Mouse (Mus musculus): ENCODE data around the gene Zbtb3. TPM values are rescaled to one million over a fixed set of nuclear protein-coding genes. Genes with fewer than 3 reads are reported as not detected.

Zbtb3 gene
- polyA plus RNA-seq, 1 experiment: 3.6 TPM

- peaks cover 40% of the 10 kb centered on the region for H3K36me3 ChIP-seq (ENCODE audit: control insufficient read depth, insufficient read depth)
- peaks cover 13% of the 10 kb centered on the region for H3K79me2 ChIP-seq (ENCODE audit: control insufficient read depth, insufficient read depth)
- no peaks in the 10 kb centered on the region for H3K79me3 ChIP-seq (ENCODE audit: low read depth)
- no peaks in the 10 kb centered on the region for H3K27me3 ChIP-seq (ENCODE audit: control insufficient read depth, insufficient read depth, insufficient read length)
- TF ChIP-seq MYOD1 (IDR thresholded peaks at IDR 0.05; ENCODE audit: control insufficient read depth, insufficient read length, low read depth): no peak
- TF ChIP-seq CTCF (IDR thresholded peaks at IDR 0.05; ENCODE audit: control insufficient read depth, insufficient read depth, insufficient read length): no peak
- no peak for TF ChIP-seq FOSL1 (IDR thresholded peaks at IDR 0.05; ENCODE audit: insufficient read depth, low read length, poor library complexity, severe bottlenecking)
- no peak for TF ChIP-seq USF1 (IDR thresholded peaks at IDR 0.05; ENCODE audit: low read depth)
- TF ChIP-seq CEBPB (IDR thresholded peaks at IDR 0.05; ENCODE audit: low read depth): no peak
- no peak for TF ChIP-seq MYOG (IDR thresholded peaks at IDR 0.05; ENCODE audit: control insufficient read depth, extremely low read depth, insufficient read length)
- TF ChIP-seq MAX (IDR thresholded peaks at IDR 0.05): no peak
- no peak overlapping the region for H3ac ChIP-seq (ENCODE audit: control insufficient read depth, insufficient read length, low read depth)
- no peak overlapping the region for H3K4me3 ChIP-seq (ENCODE audit: insufficient read depth, poor library complexity, severe bottlenecking)
Measured at GRCm38 (mm10) chr19:8790171-8790570, 12.2 kb upstream of the Zbtb3 start.

- TF ChIP-seq MYOD1 (IDR thresholded peaks at IDR 0.05; ENCODE audit: control insufficient read depth, insufficient read length, low read depth) (no peak), USF1 (IDR thresholded peaks at IDR 0.05; ENCODE audit: low read depth) (peak; percentile 54), CTCF (IDR thresholded peaks at IDR 0.05; ENCODE audit: control insufficient read depth, insufficient read depth, insufficient read length) (no peak), MAX (IDR thresholded peaks at IDR 0.05) (peak; percentile 39), CEBPB (IDR thresholded peaks at IDR 0.05; ENCODE audit: low read depth) (no peak), MYOG (IDR thresholded peaks at IDR 0.05; ENCODE audit: control insufficient read depth, extremely low read depth, insufficient read length) (no peak), FOSL1 (IDR thresholded peaks at IDR 0.05; ENCODE audit: insufficient read depth, low read length, poor library complexity, severe bottlenecking) (no peak)
- Histone ChIP-seq H3K36me3 (ENCODE audit: control insufficient read depth, insufficient read depth) (peaks cover 33% of the 10 kb centered on the region), H3K79me2 (ENCODE audit: control insufficient read depth, insufficient read depth) (peaks cover 26% of the 10 kb centered on the region), H3ac (ENCODE audit: control insufficient read depth, insufficient read length, low read depth) (peak within 1 kb of the TSS; percentile 72), H3K79me3 (ENCODE audit: low read depth) (peaks cover 16% of the 10 kb centered on the region), H3K4me3 (ENCODE audit: insufficient read depth, poor library complexity, severe bottlenecking) (peak within 1 kb of the TSS; percentile 79), H3K27me3 (ENCODE audit: control insufficient read depth, insufficient read depth, insufficient read length) (no peaks in the 10 kb centered on the region)
Measured at GRCm38 (mm10) chr19:8798264-8798946, 4.0 kb upstream of the Zbtb3 start, which contains the start of gene Polr2g. Polr2g (minus strand) TSS chr19:8798577.

- Histone ChIP-seq H3K27me3 (ENCODE audit: control insufficient read depth, insufficient read depth, insufficient read length) (no peaks in the 10 kb centered on the region), H3K79me3 (ENCODE audit: low read depth) (peaks cover 16% of the 10 kb centered on the region), H3K4me3 (ENCODE audit: insufficient read depth, poor library complexity, severe bottlenecking) (peak overlapping the region; percentile 79), H3K79me2 (ENCODE audit: control insufficient read depth, insufficient read depth) (peaks cover 26% of the 10 kb centered on the region), H3K36me3 (ENCODE audit: control insufficient read depth, insufficient read depth) (peaks cover 27% of the 10 kb centered on the region), H3ac (ENCODE audit: control insufficient read depth, insufficient read length, low read depth) (no peak overlapping the region)
- no peak for TF ChIP-seq USF1 (IDR thresholded peaks at IDR 0.05; ENCODE audit: low read depth)
- TF ChIP-seq CTCF (IDR thresholded peaks at IDR 0.05; ENCODE audit: control insufficient read depth, insufficient read depth, insufficient read length): no peak
- no peak for TF ChIP-seq FOSL1 (IDR thresholded peaks at IDR 0.05; ENCODE audit: insufficient read depth, low read length, poor library complexity, severe bottlenecking)
- TF ChIP-seq MAX (IDR thresholded peaks at IDR 0.05): no peak
- no peak for TF ChIP-seq CEBPB (IDR thresholded peaks at IDR 0.05; ENCODE audit: low read depth)
- TF ChIP-seq MYOG (IDR thresholded peaks at IDR 0.05; ENCODE audit: control insufficient read depth, extremely low read depth, insufficient read length): no peak
- no peak for TF ChIP-seq MYOD1 (IDR thresholded peaks at IDR 0.05; ENCODE audit: control insufficient read depth, insufficient read length, low read depth)
Measured at GRCm38 (mm10) chr19:8798947-8799315, 3.4 kb upstream of the Zbtb3 start.

- TF ChIP-seq FOSL1 (IDR thresholded peaks at IDR 0.05; ENCODE audit: insufficient read depth, low read length, poor library complexity, severe bottlenecking): no peak
- TF ChIP-seq MAX (IDR thresholded peaks at IDR 0.05): peak; percentile 17
- Histone ChIP-seq H3ac (ENCODE audit: control insufficient read depth, insufficient read length, low read depth) (peak overlapping the region; percentile 33), H3K79me2 (ENCODE audit: control insufficient read depth, insufficient read depth) (peaks cover under 1% of the 10 kb centered on the region), H3K27me3 (ENCODE audit: control insufficient read depth, insufficient read depth, insufficient read length) (no peaks in the 10 kb centered on the region), H3K79me3 (ENCODE audit: low read depth) (peaks cover 5% of the 10 kb centered on the region), H3K36me3 (ENCODE audit: control insufficient read depth, insufficient read depth) (peaks cover 32% of the 10 kb centered on the region), H3K4me3 (ENCODE audit: insufficient read depth, poor library complexity, severe bottlenecking) (peak overlapping the region; percentile 51)
Measured at GRCm38 (mm10) chr19:8803204-8803780, 937 bp downstream of the Zbtb3 start.

GRCm38 (mm10) chr19:8803879-8804660, 1.7 kb downstream of the Zbtb3 start:
- peaks cover 5% of the 10 kb centered on the region for H3K79me3 ChIP-seq (ENCODE audit: low read depth)
- H3K79me2 ChIP-seq (ENCODE audit: control insufficient read depth, insufficient read depth): no peaks in the 10 kb centered on the region
- H3ac ChIP-seq (ENCODE audit: control insufficient read depth, insufficient read length, low read depth): no peak overlapping the region
- no peak overlapping the region for H3K4me3 ChIP-seq (ENCODE audit: insufficient read depth, poor library complexity, severe bottlenecking)
- TF ChIP-seq CTCF (IDR thresholded peaks at IDR 0.05; ENCODE audit: control insufficient read depth, insufficient read depth, insufficient read length) (no peak), CEBPB (IDR thresholded peaks at IDR 0.05; ENCODE audit: low read depth) (no peak), FOSL1 (IDR thresholded peaks at IDR 0.05; ENCODE audit: insufficient read depth, low read length, poor library complexity, severe bottlenecking) (no peak), MAX (IDR thresholded peaks at IDR 0.05) (no peak), USF1 (IDR thresholded peaks at IDR 0.05; ENCODE audit: low read depth) (no peak), MYOD1 (IDR thresholded peaks at IDR 0.05; ENCODE audit: control insufficient read depth, insufficient read length, low read depth) (no peak), MYOG (IDR thresholded peaks at IDR 0.05; ENCODE audit: control insufficient read depth, extremely low read depth, insufficient read length) (no peak)
- H3K27me3 ChIP-seq (ENCODE audit: control insufficient read depth, insufficient read depth, insufficient read length): no peaks in the 10 kb centered on the region
- peaks cover 40% of the 10 kb centered on the region for H3K36me3 ChIP-seq (ENCODE audit: control insufficient read depth, insufficient read depth)
